Mouse (Mus musculus) embryonic facial prominence, embryonic 14.5 days (tissue): ENCODE results near the gene Apba1. TPM values are rescaled to one million over a fixed set of nuclear protein-coding genes. Genes with fewer than 3 reads are reported as not detected.

ENCODE experiments used
- ATAC-seq: fragments of 200-750 bp; cut with Nextera tagmentation; 2 replicates; pipeline ENCODE4 v1.8.0; 2017; ENCODE audit warnings: low read depth, moderate number of reproducible peaks, moderate TSS enrichment
- DNase-seq: peaks from one replicate; pipeline ENCODE4 v3.0.0-alpha.2; 2015; ENCODE audit warnings: low spot score
- H3K27ac ChIP-seq: fragments of 300-500 bp; sonication (generic); replicated peaks from 2 replicates; pipeline ENCODE4 v1.5.1; 2014; ENCODE audit warnings: low read depth, mild to moderate bottlenecking, low read length, moderate library complexity
- H3K27me3 ChIP-seq: fragments of 300-500 bp; sonication (generic); replicated peaks from 2 replicates; pipeline ENCODE4 v1.6.1; 2014; ENCODE audit warnings: low read length; ENCODE audit not compliant: control insufficient read depth, insufficient read depth
- H3K36me3 ChIP-seq: fragments of 300-500 bp; sonication (generic); 2 replicates; pipeline ENCODE4 v1.6.1; 2014; ENCODE audit warnings: low read length, mixed read lengths; ENCODE audit not compliant: control insufficient read depth, insufficient read depth
- H3K4me1 ChIP-seq: fragments of 300-500 bp; sonication (generic); 2 replicates; pipeline ENCODE4 v1.6.1; 2014; ENCODE audit warnings: antibody characterized with exemption, low read length; ENCODE audit not compliant: control insufficient read depth, insufficient read depth
- H3K4me2 ChIP-seq: fragments of 300-500 bp; sonication (generic); 2 replicates; pipeline ENCODE4 v1.6.1; 2014; ENCODE audit warnings: low read depth, mild to moderate bottlenecking, low read length, moderate library complexity, mixed read lengths
- H3K4me3 ChIP-seq: fragments of 300-500 bp; sonication (generic); 2 replicates; pipeline ENCODE4 v1.5.1; 2014; ENCODE audit warnings: low read depth, mild to moderate bottlenecking, low read length
- H3K9ac ChIP-seq: fragments of 300-500 bp; sonication (generic); 2 replicates; pipeline ENCODE4 v1.6.1; 2014; ENCODE audit warnings: low read depth, mild to moderate bottlenecking, low read length, moderate library complexity, mixed read lengths
- H3K9me3 ChIP-seq: fragments of 300-500 bp; sonication (generic); 2 replicates; pipeline ENCODE4 v1.6.1; 2016; ENCODE audit warnings: low read length; ENCODE audit not compliant: control insufficient read depth
- WGBS: fragments of 180-500 bp; shearing (Covaris S2); extraction: QIAGEN DNeasy Blood & Tissue Kit; methylation state at CpG from one replicate; pipeline ENCODE4 v1.1.7; 2014; 5-methylcytosine and 5-hydroxymethylcytosine counted together
- polyA plus RNA-seq: library from polyadenylated mRNA; unstranded; fragments of >200 nt; fragmentation: Nextera tagmentation; extraction: Ambion mirVana; gene quantifications from 2 replicates; pipeline ENCODE4 v1.2.1, GENCODE M21; 2014

Gene Apba1
- polyA plus RNA-seq, 1 experiment from 2014 or later: 1.9 TPM

DNA sequence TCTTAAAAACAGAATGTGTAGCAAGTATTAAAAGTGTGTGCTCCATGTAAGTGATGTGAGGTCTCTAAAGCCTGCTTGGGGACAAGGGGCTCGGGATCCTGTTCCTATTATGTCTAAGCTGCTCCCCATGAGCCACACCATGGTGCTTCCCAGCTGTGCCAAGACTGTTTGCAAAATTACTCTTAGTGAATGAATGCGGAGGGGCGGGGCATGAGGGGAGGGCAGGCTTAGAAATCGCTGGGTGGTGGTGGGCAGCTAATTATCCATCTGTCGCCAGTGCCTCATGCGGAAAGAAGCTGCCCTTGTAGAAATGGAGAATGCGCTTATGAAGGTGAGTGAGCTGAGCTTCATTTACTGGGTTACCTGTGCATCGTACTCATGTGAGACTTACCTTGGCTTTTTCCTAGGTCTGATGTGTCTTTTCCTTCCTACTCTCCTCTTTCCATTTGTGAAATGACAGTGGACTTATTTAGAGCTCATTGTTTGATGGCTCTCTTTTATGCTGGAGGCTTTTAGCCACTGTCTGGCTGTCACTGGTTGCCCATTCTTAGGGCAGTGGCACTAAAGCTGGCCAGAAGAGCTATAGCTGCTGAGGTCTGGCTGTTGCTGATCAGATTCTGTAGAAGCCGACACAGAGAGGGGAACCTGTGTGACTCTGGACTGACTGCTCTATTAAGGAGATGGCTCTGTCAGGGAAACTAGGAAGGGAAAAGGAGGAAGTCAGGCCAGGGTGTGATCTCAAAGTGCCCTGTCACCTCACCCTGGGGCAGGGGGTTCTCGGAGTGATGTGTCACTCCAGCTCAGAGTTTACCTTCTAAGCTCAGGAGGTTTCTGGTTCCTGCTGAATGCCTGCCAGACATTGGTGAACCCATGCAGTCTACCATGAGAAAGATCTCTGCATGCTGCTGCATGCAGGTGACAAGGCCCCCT is 12.1 kb downstream of the Apba1 start:
- no peak overlapping the region for H3K27ac ChIP-seq
- H3K36me3 ChIP-seq: no peaks in the 10 kb centered on the region
- H3K4me1 ChIP-seq: no peaks in the 10 kb centered on the region
- no peaks in the 10 kb centered on the region for H3K9me3 ChIP-seq
- peak; percentile 50; the same call in 1 of the 2 replicates for ATAC-seq
- no peak overlapping the region for H3K9ac ChIP-seq
- H3K4me3 ChIP-seq: no peak overlapping the region
- H3K4me2 ChIP-seq: no peak overlapping the region
- H3K27me3 ChIP-seq: no peaks in the 10 kb centered on the region
- peak; percentile 32 for DNase-seq
- 58% methylated on average over 10 of the region's 10 CpGs for WGBS

DNA sequence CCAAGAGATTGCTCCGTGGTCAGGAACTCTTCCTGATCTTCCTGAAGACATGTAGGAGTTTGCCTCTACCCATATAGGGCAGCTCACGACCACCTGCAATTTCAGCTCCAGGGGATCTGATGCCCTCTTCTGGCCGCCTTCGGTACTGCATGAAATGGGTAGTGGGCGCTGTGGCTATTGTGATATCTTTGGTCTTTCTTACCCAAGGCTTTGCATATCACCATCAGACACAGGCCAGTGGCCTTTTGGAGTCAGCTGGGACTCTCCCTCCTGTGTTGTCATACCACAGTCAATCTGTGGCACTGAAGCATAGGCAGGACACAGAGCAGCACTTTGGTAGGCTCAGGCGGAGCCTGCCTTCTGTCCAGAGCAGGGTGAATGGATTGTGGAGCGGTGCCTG is 13.3 kb downstream of the Apba1 start:
- H3K4me2 ChIP-seq: no peak overlapping the region
- no peaks in the 10 kb centered on the region for H3K36me3 ChIP-seq
- H3K4me1 ChIP-seq: no peaks in the 10 kb centered on the region
- H3K27me3 ChIP-seq: no peaks in the 10 kb centered on the region
- no peak overlapping the region for H3K4me3 ChIP-seq
- ATAC-seq (no peak), DNase-seq (no peak)
- no peak overlapping the region for H3K9ac ChIP-seq
- H3K9me3 ChIP-seq: no peaks in the 10 kb centered on the region
- H3K27ac ChIP-seq: no peak overlapping the region
- WGBS: 70% methylated on average over 7 of the region's 7 CpGs

DNA sequence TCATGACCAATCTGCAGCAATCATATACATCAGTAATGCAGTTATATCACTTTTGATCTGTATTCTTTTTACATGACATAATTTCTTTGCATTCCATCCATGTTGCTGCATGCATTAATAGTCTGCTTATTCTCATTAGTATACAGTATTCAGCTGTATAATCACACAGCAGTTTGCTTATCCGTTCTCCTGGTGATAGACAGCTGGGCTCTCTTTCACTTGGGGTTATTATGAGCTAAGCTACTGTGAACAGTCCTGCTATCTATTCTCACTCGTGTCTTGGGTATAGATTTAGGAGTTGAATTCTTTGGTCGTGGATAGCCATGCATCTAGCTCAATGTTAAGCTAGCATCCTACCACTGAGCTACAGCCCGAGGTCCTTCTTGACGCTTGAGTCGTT is 16.7 kb downstream of the Apba1 start:
- DNase-seq (no peak), ATAC-seq (no peak)
- Histone ChIP-seq H3K4me1 (no peaks in the 10 kb centered on the region), H3K9ac (no peak overlapping the region), H3K4me3 (no peak overlapping the region), H3K27me3 (no peaks in the 10 kb centered on the region), H3K27ac (no peak overlapping the region), H3K4me2 (no peak overlapping the region), H3K9me3 (no peaks in the 10 kb centered on the region), H3K36me3 (no peaks in the 10 kb centered on the region)
- 84% methylated on average over 6 of the region's 6 CpGs for WGBS

DNA sequence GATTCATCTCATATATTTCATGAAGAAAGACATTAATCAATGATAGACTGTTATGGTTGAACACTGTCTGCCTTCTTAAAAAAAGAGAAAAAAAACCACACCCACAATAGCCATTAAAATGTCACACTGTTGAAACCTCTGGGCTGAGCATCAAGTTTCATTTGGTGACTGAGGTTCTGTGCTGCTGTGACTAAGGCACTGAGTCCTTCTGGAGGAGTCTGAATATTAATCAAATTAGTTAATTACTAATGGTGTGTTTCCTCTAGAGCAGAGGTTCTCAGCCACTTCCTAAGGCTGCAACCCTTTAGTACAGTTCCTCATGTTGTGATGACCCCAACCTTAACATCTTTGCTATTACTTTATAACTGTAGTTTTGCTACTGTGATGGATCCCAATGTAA is 20.4 kb downstream of the Apba1 start:
- no peak for DNase-seq
- H3K36me3 ChIP-seq: no peaks in the 10 kb centered on the region

DNA sequence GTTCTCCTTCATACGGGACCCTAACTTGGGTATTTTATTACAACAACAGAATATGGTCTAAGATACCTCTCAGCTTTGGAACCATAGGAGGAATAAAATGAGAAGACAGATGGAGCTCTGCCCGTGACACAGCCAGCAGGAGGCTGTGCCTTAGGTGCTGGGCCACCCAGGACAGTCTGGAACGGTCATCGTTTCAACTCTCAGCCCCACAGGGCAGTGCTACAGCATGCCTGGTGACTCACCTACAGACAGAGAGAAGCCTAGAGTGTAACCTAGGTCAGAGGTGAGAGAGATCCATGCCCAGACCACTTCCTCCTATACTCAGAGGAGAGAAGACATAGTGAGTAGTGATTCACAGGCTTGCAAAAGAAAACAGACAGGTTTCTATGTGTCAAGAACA is 21.4 kb downstream of the Apba1 start:
- H3K27ac ChIP-seq: no peak overlapping the region
- H3K36me3 ChIP-seq: no peaks in the 10 kb centered on the region
- no peak overlapping the region for H3K9ac ChIP-seq
- H3K27me3 ChIP-seq: no peaks in the 10 kb centered on the region
- no peak overlapping the region for H3K4me3 ChIP-seq
- H3K4me1 ChIP-seq: peaks cover 7% of the 10 kb centered on the region; the same call in 1 of the 2 replicates
- H3K9me3 ChIP-seq: no peaks in the 10 kb centered on the region
- DNase-seq (no peak), ATAC-seq (no peak)
- 77% methylated on average over 4 of the region's 4 CpGs for WGBS
- H3K4me2 ChIP-seq: no peak overlapping the region

More for the DNA sequence above, 20.4 kb downstream of the Apba1 start:
- Histone ChIP-seq H3K27ac (no peak overlapping the region), H3K4me3 (no peak overlapping the region), H3K4me1 (peaks cover 7% of the 10 kb centered on the region; the same call in 1 of the 2 replicates), H3K4me2 (no peak overlapping the region), H3K9me3 (no peaks in the 10 kb centered on the region), H3K9ac (no peak overlapping the region), H3K27me3 (no peaks in the 10 kb centered on the region)
- ATAC-seq: no peak

DNA sequence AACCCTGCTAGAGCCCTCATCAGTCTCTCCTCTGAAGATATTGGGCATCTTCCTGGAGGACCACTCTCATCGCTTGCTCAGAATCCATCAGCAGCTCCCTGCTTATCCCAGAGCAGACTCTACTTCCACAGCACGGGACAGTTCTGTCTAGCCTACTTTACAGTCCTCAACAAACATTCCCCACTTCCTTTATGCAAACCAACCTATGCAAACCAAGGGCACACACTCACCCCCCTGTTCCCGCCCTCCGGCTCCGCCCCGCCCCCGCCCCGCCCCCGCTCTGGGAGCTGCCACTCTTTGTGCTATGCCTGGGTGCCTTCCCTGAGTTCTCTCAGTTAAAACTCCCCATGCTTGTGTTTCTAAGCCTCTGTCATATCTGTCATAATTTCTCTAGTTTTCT is 23.3 kb downstream of the Apba1 start:
- peaks cover 7% of the 10 kb centered on the region; the same call in 1 of the 2 replicates for H3K4me1 ChIP-seq
- DNase-seq: no peak
- no peak overlapping the region for H3K9ac ChIP-seq
- H3K27ac ChIP-seq: no peak overlapping the region
- no peaks in the 10 kb centered on the region for H3K9me3 ChIP-seq
- WGBS: 8% methylated on average over 7 of the region's 9 CpGs
- H3K27me3 ChIP-seq: no peaks in the 10 kb centered on the region
- no peak overlapping the region for H3K4me2 ChIP-seq
- peak; percentile 55; the same call in 1 of the 2 replicates for ATAC-seq
- no peak overlapping the region for H3K4me3 ChIP-seq
- no peaks in the 10 kb centered on the region for H3K36me3 ChIP-seq

DNA sequence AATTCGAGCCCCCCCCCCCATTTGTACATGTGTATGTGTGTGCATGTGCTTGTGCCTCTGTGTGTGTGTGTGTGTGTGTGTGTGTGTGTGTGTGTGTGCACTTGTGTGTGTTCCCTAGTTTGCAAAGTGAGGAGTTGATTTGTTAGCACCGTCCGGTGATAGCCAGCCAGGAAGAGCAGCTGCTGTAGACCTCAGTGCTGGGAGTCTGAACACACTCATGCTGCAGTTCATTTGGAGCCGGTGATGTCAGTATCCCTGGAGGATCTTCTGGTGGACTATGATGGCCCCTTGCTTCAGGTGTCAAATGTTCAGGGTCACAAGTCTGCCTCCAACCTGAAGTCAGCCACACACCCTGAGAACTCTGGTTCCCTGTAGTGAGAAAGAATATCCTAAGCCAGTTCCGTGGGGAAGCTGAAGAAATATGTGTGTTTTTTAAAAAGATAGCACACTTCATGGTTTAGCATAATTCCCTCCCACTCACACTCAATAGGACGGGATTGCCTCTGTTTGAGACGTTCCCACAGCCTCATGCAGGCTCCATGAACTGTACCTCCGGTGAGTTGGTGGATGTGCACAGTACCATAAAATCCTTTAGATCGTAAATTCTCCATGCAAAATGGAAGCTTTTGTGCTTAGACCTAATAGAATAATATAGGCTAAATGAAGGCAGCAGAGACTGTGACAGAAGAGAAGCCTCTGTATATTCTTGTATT is 29.9 kb downstream of the Apba1 start:
- Histone ChIP-seq H3K4me3 (no peak overlapping the region), H3K27ac (no peak overlapping the region), H3K36me3 (no peaks in the 10 kb centered on the region), H3K9ac (no peak overlapping the region), H3K4me1 (no peaks in the 10 kb centered on the region), H3K9me3 (no peaks in the 10 kb centered on the region), H3K4me2 (no peak overlapping the region), H3K27me3 (no peaks in the 10 kb centered on the region)
- ATAC-seq (no peak), DNase-seq (no peak)
- 65% methylated on average over 9 of the region's 9 CpGs for WGBS

DNA sequence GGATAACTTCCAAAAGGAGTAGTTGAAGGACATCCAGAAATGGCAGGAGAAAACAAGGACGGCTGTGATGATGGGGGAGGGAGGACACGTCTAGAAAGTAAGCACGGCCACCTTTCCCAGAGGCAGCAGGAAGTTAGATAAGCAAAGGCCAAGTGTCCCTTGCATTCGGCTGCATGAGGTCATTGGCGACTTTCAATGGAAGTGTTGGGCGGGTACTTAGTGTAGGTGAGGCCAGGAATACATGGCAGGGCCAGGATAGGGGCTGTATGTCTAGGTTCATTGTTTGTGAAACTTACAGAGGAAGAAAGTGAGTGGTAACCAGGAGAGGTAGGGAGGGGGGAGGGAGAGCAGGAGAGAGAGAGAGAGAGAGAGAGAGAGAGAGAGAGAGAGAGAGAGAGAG is 33.0 kb downstream of the Apba1 start:
- Histone ChIP-seq H3K27ac (no peak overlapping the region), H3K4me1 (no peaks in the 10 kb centered on the region), H3K27me3 (no peaks in the 10 kb centered on the region), H3K4me3 (no peak overlapping the region), H3K9ac (no peak overlapping the region), H3K4me2 (no peak overlapping the region), H3K36me3 (no peaks in the 10 kb centered on the region), H3K9me3 (no peaks in the 10 kb centered on the region)
- no peak for DNase-seq
- WGBS: 69% methylated on average over 6 of the region's 6 CpGs
- ATAC-seq: no peak
